Mouse (Mus musculus): Measurements from ENCODE around the gene Nr2f6. TPM values are rescaled to one million over a fixed set of nuclear protein-coding genes. Genes with fewer than 3 reads are reported as not detected.
"Not testable (repeated sequence)": the region's sequence is repeated elsewhere in the genome, so short reads cannot be mapped to it uniquely, and the experiment has no call there.

Nr2f6 gene
- total RNA-seq, 2 experiments from 2014 or later, result 69.8 to 71.8 TPM

DNA sequence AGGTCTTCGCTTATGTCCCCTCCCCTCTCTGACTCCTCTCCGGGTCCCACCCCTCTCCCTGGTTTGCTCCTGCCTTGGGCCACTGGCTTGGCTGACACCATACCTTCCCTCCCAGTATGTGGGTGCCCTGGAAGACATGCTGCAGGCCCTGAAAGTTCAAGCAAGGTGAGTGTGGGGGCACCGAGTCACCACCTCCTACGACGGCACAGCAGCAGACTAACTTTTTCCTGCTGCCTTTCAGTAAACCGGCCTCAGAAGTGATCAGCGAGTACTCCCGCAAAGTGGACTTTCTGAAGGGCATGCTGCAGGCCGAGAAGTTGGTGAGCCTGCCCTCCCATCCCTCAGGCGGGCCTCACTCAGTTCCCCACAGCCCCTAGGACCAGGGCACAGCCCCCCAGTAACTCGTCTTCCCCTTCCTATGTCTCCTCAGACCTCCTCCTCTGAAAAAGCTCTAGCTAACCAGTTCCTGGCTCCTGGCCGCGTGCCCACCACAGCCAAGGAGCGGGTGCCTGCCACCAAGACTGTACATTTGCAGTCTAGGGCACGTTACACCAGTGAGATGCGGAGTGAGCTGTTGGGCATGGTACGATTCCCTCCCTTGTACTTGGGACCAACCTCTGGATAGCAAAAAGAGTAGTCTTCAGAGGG is 14.1 kb downstream of the Nr2f6 start:
- peak; percentile 37 to 41 for DNase-seq

DNA sequence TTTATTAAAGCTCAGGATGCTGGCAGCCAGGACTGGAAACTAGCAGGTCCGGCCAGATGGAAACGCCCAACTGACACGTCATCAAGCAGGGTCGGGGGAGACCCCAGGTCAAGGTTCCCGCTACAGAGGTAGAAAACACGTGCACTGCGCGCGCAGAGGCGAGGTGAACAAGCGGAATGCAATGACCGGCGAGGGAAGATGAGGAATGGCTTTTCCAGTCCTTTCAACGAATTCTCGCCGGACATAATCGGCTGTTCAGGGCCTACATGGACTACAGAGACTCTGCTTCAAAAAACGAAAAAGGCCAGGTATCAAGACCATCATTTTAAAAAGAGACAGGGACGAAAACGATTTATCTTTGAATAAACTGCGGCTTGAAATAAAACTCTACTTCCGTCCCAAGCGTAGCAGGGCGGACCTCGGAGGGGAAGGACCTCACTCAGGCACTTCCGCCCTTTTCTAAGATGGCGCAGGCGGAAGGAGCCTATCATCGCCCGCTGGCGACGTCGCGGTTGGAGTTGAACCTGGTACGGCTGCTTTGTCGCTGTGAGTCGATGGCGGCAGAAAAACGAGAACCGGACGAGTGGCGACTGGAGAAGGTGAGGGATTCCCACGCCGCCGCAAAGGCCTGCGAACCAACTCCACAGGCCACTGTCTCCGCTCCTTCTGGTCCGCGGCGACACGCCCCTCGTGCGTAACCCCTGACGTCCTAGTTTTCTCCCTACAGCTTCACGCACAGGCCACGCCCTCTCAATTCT is 14.8 kb downstream of the Nr2f6 start, which contains the start of gene Use1:
Gene Use1 (plus strand): TSS at position 78 of the 758 bp plus-strand sequence.
- DNase-seq, result peak; percentile 94 to 96

DNA sequence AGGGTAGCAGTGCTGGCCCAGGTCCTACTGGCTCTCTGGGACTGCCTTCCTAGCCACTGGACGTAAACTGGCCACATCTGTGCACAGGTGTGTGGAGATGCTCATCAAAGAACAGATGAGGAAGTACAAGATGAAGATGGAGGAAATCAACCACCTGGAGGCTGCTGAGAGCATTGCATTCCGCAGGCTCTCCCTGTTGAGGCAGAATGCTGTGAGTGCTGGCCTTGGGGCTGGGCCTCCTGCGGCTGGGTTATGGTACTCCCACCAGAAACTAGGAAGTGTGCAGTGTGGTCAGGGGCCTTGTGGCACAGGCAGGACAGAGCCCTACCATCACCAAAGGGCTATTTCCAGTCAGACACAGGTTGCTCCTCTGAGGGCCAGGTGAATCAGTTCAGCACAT is 23.7 kb downstream of the Nr2f6 start:
- no peak for DNase-seq

DNA sequence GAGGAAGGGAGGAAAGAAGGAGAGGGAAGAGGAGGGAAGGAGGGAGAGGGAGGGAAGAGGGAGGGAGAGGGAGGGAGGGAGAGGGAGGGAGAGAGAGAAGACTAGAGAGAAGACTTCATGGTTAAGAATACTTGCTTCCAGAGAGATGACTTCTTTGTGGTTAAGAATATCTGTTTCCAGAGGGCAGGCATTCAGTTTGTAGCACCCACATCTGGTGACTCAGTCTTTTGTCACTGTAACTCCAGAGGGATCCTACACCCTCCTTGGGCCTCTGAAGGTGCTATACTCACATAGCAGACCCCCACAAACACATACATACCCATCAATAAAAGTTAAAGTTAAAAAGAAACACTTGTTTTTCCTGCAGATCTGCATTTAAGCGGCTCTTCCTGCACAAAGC is 30.2 kb downstream of the Nr2f6 start:
- no peak for DNase-seq

DNA sequence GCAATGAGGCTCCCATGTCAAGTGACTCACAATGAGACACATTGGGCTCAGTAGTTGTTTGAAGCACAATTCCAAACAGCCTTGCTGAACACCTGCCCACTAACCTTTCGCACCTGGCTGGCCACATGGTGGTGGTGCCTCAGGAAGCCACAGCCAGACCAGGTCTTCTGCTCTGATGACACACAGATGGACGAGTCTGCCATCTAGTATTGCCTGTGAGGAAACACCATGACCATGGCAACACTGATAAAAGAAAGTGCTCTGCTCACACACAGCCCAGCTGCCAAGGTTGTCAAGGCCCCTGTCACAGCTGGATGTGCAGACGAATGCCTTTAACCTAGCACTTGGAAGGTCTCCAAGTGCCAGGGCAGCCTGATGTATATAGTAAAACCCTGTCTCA is 30.6 kb downstream of the Nr2f6 start:
- no peak for DNase-seq

DNA sequence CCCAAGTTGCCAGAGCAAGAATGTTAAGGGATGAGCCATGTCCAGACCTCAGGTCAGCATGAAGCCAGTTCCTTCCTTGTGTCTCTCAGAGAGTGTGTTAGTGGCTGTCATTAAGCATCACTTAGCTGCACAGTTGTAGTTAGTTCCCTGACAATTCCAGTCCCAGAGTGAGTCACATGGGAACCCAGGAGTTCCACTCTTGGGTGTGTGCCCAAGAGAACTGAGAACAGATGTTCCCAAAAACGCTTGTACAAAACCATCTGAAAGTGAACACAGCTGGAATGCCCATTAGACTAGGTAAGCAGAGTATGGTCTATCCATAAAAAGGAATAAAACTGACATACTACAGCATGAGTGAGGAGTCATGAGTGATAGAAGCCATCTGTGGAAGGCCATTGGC is 35.2 kb downstream of the Nr2f6 start:
- no peak for DNase-seq

DNA sequence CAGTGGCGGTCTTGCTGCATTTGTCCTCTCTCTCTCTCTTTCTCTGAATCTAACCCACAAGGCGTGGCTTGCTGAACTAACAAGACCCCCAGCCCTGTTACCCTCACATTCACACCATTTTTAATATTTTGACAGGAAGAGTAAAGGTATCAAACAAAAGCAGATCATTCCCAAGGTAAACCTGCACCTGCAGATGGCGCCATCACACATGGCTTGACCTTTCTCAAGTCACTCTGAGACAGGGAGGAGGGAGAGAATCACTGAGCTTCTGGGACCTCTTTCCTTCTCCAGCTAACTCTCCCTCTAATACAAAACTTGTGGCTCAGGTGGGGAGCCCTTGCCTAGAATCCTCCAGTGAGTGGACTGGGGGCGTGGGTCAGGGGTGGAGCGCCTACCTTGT is 41.1 kb downstream of the Nr2f6 start:
- DNase-seq, result peak; percentile 43 to 46

DNA sequence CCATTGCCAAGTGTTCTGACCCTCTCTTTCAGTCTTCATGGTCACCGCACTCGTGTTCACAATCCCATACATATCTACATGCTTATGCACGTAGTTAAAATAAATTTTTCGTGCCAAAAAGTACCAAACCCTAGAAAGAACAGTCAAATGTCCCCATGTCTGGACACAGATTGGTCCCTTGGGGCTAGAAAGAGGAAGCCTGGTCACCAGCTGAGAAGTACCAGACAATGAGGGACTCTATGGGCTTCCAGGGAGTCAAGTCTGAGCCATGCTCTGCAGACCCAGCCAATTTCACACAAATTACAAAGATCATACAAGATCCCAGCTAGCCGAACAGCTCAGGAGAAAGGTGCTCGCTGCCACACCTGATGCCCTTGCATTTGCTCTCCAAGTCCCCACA is 43.9 kb downstream of the Nr2f6 start:
- DNase-seq, result not testable (repeated sequence)

DNA sequence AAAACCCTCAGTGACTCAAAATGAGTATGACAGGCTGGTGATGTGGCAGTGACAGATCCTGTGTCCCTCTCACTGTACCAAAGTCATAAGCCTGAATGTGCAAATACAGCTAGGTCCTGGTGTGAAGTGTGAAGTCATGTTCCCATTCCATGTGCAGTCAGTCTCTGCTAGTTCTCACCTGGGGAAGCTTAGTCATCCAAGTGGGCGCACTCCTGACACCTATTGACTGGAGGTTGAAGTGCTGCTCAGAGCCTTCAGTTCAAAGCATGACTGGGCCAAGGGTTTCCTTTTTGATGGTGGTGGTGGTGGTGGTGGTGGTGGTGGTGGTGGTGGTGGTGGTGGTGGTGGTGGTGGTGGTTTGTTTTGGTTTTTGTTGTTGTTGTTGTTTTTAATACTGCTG is 56.9 kb downstream of the Nr2f6 start:
- DNase-seq, result peak; percentile 25 to 35

Other genes starting within 250 kb of the Nr2f6 start
- gene Myo9b, start 109.2 kb downstream of the Nr2f6 start, total RNA-seq (2021), result 10 to 100 TPM; 32.0 to 41.0 TPM
- gene Haus8, start 109.0 kb downstream of the Nr2f6 start, total RNA-seq (2021), result 10 to 100 TPM; 13.5 to 16.5 TPM
- gene Use1, start 15.1 kb downstream of the Nr2f6 start, total RNA-seq (2021), result 100 to 1,000 TPM; 192 to 200 TPM
- 10 to 100 TPM; 16.6 to 22.1 TPM for gene Ocel1, start 10.7 kb downstream of the Nr2f6 start, total RNA-seq (2021)
- 10 to 100 TPM; 12.7 to 20.6 TPM for gene Ushbp1, start 13.8 kb upstream of the Nr2f6 start, total RNA-seq (2021)
- gene Babam1, start 14.9 kb upstream of the Nr2f6 start, total RNA-seq (2021), result 100 to 1,000 TPM in 1 of 2 experiments, 10 to 100 TPM in 1; 90.6 to 102 TPM
- gene Ankle1, start 24.1 kb upstream of the Nr2f6 start, total RNA-seq (2021), result 1 to 10 TPM; 1.1 to 1.4 TPM
- 10 to 100 TPM; 56.6 to 81.2 TPM for gene Abhd8, start 81.7 kb upstream of the Nr2f6 start, total RNA-seq (2021)
- 100 to 1,000 TPM in 1 of 2 experiments, 10 to 100 TPM in 1; 91.9 to 111 TPM for gene Mrpl34, start 83.0 kb upstream of the Nr2f6 start, total RNA-seq (2021)
- gene Dda1, start 87.2 kb upstream of the Nr2f6 start, total RNA-seq (2021), result 10 to 100 TPM; 57.7 to 62.3 TPM
- 10 to 100 TPM; 14.0 to 15.1 TPM for gene Ano8, start 104.0 kb upstream of the Nr2f6 start, total RNA-seq (2021)
- 10 to 100 TPM; 22.5 to 23.1 TPM for gene Gtpbp3, start 106.1 kb upstream of the Nr2f6 start, total RNA-seq (2021)
- 100 to 1,000 TPM; 200 to 203 TPM for gene Plvap, start 129.8 kb upstream of the Nr2f6 start, total RNA-seq (2021)
- not detected for gene Ccdc194, start 143.8 kb upstream of the Nr2f6 start, total RNA-seq (2021)
- 10 to 100 TPM; 65.6 to 87.4 TPM for gene Bst2, start 155.5 kb upstream of the Nr2f6 start, total RNA-seq (2021)
- 10 to 100 TPM; 65.8 to 78.6 TPM for gene Mvb12a, start 161.0 kb upstream of the Nr2f6 start, total RNA-seq (2021)
- gene Tmem221, start 176.9 kb upstream of the Nr2f6 start, total RNA-seq (2021), result 1 to 10 TPM; 3.5 to 7.7 TPM
- 1 to 10 TPM in 1 of 2 experiments, under 1 TPM in 1; 0.73 to 1.7 TPM for gene Nxnl1, start 184.6 kb upstream of the Nr2f6 start, total RNA-seq (2021)
- gene Slc27a1, start 186.9 kb upstream of the Nr2f6 start, total RNA-seq (2021), result 100 to 1,000 TPM; 177 to 245 TPM
- 100 to 1,000 TPM; 137 to 165 TPM for gene Pgls, start 210.2 kb upstream of the Nr2f6 start, total RNA-seq (2021)
- 1 to 10 TPM; 1.8 to 3.7 TPM for gene Fam129c, start 215.7 kb upstream of the Nr2f6 start, total RNA-seq (2021)
- 10 to 100 TPM; 57.4 to 61.8 TPM for gene Colgalt1, start 229.0 kb upstream of the Nr2f6 start, total RNA-seq (2021)

Measured in adrenal gland, postnatal 36 days (tissue).